Mouse (Mus musculus) embryo, embryonic 10.5 days (tissue): ENCODE data around the gene Cfap100.

Source experiments
- DNase-seq: peaks from one replicate; pipeline ENCODE4 v3.0.0-alpha.2; 2015; ENCODE audit warnings: low spot score

Gene Cfap100

DNA sequence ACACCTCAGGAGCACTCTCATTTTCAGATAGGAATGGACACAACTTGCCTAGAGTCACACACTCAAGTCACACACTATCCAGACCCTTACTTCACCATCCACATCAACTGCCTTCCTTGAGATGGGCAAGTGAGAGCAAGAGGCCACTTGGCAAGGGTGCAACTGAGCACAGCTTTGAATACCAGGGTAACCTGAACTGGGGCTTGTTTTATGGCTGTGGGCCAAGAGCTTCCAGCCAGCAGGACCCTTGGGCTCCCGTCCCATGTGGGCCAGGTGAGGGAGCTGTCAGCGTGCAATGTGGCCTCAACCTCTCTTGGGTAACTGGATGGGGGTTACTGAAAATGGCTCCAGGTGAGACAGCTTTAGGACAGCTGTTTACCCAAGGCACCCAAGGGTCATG, 28.8 kb upstream of the Cfap100 start:
- no peak for DNase-seq

GRCm38 (mm10) chr6:90453751-90454150, 25.2 kb upstream of the Cfap100 start:
- DNase-seq, result no peak

DNA sequence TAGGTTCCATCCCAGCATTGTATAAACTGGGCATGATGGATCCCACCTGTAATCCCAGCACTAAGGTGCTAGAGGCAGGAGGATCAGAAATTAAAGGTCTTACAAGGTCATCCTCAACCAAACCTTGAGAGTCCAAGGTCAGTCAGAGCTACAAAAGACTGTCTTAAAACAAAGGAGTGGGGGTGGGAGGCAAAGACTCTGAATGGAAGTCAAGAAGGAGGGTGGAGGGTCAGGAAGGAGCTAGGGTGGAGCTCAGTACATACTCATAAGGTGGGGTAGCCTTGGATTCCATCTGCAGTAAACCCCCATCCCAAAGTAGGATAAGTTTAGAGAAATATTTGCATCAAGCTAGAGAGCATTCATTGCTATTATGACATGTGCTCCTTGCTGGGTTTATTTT, 24.0 kb upstream of the Cfap100 start:
- no peak for DNase-seq

DNA sequence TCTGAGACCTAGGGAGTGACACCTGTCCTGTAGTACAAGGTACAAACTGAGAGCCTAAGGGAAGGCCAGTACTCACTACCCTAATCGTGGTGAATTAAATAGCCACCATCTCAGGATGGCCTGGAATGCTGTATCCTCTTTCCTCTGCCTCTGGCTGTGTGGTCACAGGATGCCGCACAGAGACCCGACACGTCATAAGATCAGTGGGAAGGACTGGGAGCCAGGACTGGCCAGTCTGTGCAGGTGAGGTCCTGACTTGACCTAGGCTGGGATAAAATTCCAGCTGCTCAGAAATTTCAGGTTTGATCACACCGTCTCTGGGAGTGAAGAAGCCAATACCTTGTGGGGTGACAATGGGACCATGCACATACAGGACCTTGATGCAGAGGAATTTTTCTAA, 22.9 kb upstream of the Cfap100 start:
- DNase-seq, result no peak

DNA sequence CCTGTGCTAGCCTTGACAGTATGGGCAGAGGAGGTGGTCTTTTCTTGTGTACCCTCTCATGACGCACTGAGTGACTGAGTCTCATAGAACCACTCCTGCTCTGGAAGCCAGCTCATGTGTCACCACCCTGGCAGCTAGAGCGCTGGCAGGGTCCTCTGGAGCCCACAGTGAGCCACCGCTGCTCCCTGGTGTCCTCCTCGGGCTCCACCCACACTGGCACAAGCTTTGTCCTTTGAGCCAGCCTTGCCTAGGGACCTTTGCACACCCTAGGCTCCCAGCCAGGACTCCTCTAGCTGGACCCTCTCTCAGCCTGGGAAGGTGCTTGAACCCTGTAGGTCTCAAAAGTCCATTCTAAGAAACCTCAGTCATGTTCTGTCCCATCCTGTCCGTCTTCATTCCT, 22.1 kb upstream of the Cfap100 start:
- no peak for DNase-seq

- DNase-seq, result peak; percentile 87
Observed at GRCm38 (mm10) chr6:90450179-90450578, 21.6 kb upstream of the Cfap100 start.

DNA sequence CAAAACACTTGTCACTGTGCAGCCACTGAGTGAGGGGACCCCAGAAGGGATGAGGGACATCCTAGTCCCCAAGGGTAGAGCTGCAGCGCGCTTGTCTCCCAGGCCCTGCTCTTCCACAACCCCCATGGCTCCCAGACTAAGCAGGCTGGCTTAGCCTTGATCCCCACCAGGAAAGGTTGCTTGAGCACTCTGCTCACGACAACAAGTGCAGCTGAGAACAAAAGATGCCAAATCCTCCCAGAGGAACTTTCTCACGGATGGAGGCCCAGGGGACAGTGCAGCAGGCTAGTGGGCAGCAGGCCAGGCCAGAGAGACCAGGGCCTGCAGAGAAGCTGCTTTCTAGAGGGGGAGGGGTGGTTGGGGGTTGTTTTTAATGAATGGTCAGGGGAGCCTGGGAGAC, 18.3 kb upstream of the Cfap100 start:
- no peak for DNase-seq

DNA sequence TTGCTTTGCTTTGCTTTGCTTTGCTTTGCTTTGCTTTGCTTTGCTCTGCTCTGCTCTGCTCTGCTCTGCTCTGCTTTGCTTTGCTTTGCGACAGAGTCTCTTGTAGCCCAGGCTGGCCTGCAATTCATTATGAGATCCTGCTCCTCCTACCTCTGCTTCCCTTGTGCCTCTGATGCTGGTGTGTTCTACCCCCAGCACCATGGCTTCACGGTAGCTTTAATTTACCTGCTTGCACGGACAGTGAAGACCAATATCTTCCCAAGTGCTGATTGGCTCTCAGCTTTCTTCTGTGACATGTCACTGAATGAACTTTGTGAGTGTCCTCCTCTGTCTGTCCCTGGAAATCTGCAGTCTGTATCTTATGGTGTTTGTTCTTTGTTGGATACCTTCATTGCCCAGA, 8.4 kb upstream of the Cfap100 start:
- no peak for DNase-seq

DNA sequence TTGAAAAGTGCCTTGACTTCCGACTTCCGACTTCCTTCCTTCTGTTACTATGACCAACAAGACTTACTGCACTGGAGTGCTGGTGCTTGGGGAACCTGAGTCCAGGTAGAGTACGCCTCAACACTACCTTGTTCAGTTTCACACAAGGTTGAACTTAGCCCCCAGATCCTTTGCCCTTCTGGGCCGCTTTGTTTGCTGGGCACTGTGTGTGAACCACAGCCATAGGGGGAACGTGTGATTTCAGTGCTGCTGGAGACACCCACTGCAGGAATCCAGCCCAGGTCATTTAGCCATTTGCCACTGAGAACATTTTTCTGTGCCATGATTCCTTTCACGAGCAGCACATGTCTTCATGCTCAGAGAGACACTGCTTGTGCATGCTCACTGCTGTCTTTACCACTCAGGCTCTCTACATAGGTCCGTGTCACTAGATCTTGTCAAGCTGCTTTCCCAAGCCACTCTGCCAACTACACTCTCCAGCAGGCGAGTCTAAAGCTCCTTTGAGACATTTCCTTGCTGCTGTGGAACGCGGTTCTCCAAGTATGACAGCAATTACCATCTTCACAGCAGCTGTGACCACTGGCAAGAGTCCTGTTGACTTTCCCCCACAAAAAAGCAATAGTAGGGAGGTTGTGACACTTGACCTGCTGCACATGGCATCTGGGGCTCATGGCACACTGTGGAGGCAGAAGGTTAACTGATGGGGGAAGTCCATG, 7.8 kb upstream of the Cfap100 start:
- DNase-seq, result no peak

GRCm38 (mm10) chr6:90435195-90435618, 6.6 kb upstream of the Cfap100 start:
- DNase-seq, result peak; percentile 87

- DNase-seq, result no peak
Observed at GRCm38 (mm10) chr6:90434687-90435086, 6.1 kb upstream of the Cfap100 start.

DNA sequence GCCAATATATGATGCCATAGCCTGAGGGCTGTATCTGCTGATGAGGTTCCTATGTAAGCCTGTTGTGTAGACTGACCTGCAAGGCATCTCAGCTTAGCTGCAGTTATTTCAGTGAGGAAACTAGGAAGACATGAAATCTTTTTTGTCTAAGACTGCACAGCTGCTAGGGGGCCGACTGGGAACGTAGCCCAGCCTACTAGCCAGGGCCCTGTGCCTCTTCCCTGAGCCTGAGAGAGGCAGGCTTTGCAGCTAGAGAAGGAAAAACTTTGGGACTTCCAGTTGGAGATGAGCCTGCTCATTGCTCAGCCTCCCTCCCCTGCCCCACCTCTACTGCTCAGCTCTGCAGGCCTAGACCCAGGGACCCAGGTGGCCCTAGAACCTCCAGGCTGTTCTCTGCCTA, 2.9 kb upstream of the Cfap100 start:
- DNase-seq, result no peak

GRCm38 (mm10) chr6:90429911-90430310, 1.3 kb upstream of the Cfap100 start:
- DNase-seq, result no peak

- DNase-seq, result no peak
Observed at GRCm38 (mm10) chr6:90426003-90426402, 2.6 kb downstream of the Cfap100 start.

GRCm38 (mm10) chr6:90425361-90425760, 3.2 kb downstream of the Cfap100 start:
- DNase-seq, result no peak

DNA sequence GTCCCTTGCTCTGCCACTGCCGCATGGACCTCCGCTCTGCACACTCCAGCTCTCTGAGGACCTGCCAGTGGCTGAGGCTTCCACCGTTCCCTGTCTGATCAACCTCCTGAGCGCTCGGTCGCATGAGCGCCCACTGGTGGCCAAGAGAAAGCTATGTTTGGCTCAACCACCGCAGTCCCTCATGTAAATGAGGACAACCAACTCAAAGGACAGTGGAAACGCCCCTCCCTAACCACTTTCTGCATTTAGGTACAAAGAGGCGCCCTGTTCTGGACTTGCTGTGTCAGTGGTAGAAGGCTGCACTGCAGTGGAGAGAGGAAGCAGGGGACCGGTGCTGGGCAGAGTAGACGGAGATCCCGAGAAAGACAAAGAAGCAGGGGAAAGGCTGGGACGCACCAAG, 6.0 kb downstream of the Cfap100 start:
- peak; percentile 90 for DNase-seq

DNA sequence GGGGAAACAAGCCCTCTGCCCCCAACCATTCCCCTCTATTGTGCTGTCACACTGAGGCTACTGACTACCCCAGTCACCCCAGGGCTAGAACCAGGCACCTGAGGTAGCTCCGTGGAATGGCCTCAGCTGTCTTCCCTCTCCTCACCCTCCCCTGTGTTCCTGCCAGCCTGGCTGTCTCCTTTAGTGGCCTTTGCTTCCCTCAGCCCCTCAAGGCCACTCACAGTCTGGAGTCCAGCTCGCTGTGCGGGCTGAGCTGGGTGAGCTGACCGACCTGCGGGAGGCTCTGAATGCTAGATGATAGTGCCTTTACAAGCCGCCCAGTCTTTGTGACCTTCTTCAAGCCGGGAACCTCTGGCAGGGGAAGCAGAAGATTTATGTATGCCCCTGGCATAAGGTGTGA, 16.7 kb downstream of the Cfap100 start:
- no peak for DNase-seq

DNA sequence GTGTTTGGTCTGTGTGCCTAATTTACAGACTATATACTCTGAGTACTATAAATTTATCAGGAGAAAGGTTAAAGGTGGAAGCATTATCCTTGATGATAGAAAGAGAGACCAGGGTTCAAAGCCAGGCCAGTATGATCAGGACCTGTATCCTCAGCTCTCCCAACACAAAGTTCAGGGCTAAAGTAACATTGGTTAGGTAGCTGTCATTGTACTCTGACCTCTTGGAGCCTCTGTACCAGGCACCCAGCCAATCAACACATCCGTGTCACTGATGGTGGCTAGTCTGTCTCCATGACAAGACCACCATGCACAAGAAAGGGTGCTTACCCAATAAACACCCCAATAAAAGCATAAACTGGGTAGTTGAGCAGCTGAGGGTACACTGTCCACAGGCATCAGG, 17.6 kb downstream of the Cfap100 start:
- DNase-seq, result no peak

DNA sequence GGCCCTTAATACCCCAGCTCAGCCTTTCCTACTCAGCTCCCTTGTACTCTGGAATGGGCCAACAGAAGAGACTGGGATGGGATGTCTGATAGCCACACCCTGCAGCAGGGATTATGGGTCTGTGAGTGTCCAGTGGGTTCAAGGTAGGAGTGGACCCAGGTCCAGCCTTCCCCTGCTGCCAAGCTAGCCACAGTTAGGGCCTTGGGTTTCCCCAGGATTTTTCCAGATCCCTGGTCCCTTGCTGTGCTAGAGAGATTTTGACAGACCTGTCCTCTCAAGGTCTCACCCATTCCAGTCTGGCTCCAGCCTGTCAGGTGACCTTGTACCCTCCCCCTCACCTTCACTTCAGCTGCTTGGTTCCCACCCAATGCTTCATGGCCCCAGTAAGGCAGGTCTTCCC, 20.0 kb downstream of the Cfap100 start:
- no peak for DNase-seq

GRCm38 (mm10) chr6:90397291-90397690, 31.3 kb downstream of the Cfap100 start:
- no peak for DNase-seq

DNA sequence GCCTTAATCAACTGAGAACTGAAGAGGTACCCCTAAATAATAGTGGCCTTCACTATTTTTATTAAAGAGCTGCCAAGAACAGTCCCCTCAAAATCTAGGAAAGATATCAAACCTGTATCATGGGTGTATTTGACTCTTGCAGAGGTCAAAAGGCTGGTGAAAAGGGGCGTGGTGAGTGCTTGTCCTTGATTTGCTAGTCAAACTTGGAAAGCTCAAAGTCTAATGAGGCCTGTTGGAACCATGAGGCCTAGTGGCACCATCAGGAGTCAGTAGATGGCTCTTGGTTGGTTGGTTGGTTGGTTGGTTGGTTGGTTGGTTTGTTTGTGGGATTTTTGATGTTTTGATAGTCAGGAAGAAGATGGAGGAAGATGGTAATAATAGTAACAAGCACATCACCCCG, 32.8 kb downstream of the Cfap100 start:
- no peak for DNase-seq

DNA sequence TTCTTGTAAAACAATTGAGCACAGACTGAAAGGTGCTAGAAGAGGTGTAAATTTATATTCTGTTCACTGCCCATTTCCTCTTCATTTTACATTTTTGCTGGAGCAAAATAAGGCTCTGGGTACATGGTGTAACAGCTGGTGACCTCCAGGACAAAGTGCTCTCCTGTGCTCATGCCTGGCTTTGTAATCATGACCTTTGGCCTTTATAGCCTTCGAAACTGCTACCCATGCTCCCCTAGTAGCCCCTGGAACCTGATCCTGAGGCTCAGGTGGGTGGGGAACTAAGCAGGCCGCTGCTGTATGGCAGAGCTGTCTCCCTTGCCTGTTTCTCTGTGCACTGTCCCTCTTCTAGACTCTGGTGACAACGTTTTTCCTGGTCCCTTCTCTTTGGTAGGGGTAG, 34.6 kb downstream of the Cfap100 start:
- no peak for DNase-seq

GRCm38 (mm10) chr6:90390629-90391028, 38.0 kb downstream of the Cfap100 start:
- DNase-seq, result no peak

DNA sequence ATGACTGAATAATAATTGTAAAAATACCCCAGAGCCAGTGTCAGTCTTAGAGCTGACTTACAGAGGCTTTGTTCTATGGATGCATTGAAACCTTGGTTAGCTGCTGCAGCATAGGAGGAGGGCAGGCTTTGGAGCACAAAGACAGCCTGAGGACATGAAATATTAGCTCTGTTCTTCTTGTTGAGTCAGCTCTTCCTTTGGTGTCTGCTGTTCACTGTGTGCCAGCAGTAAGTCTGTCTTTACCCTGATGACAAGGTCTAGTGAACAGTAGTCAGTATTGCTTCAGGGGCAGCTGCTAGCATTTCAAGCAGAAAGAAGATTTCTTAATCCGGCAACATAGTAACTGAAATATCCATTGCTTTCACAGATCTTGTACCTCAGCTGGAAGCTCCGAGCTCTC, 47.1 kb downstream of the Cfap100 start:
- DNase-seq, result no peak

GRCm38 (mm10) chr6:90377708-90378107, 50.9 kb downstream of the Cfap100 start:
- DNase-seq, result no peak
